Mouse (Mus musculus): ENCODE results near the gene Lpgat1.
A peak's percentile ranks its signal among the peaks of the same experiment; 100 is the strongest.

The Lpgat1 gene

GRCm38 (mm10) chr1:191717601-191718498 lies at the start of gene Lpgat1:
Gene Lpgat1 (plus strand): TSS chr1:191717834.
- peak; percentile 57 to 65 for DNase-seq (ENCODE audit: low spot score in 2 of 2)

- no peak for DNase-seq (ENCODE audit: low spot score in 2 of 2)
Measured at GRCm38 (mm10) chr1:191668030-191668429, 49.6 kb upstream of the Lpgat1 start.

- no peak for DNase-seq (ENCODE audit: low spot score in 2 of 2)
Measured at GRCm38 (mm10) chr1:191674071-191674470, 43.6 kb upstream of the Lpgat1 start.

DNA sequence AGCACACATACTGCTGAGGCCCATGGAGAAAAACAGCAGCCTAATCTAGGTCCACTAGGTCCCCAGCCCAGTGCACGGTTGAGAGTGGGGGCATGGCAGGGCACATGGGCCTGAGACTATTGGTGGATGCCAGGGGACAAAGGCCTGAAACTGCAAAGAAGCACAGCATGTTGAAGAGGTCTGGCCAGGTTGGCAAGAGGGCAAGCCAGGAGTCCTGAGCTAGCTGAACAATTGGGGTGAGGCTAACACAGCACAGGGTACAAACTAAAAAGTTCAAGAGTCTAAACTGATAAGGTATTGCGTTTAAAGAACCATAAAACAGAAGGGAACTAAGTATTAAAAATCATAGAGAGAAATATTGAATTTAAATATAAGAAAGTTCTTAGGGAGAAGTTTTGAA lies 36.0 kb upstream of the Lpgat1 start:
- no peak for DNase-seq (ENCODE audit: low spot score in 2 of 2)

DNA sequence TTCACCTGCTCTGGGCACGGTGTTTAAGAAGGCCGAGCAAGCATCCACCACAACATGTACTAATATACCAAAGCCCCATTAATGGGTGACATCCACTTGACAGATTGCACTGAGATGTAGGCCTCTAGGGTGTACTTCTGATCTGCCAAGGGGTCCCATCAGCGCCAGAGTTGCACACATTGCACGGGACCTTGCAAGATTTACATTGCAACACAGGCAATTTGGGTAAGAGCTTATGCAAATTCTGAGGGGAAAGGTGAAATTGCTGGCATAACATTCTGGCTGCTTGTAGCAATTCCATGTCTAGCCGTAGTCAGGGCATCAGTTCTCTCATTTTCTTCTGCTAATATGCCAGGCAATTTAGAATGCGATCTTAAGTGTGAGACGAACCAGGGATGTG lies 30.1 kb upstream of the Lpgat1 start:
- no peak for DNase-seq (ENCODE audit: low spot score in 2 of 2)

GRCm38 (mm10) chr1:191693231-191693630 lies 24.4 kb upstream of the Lpgat1 start:
- DNase-seq (ENCODE audit: low spot score in 2 of 2) = no peak

- DNase-seq (ENCODE audit: low spot score in 2 of 2) = no peak
Measured at GRCm38 (mm10) chr1:191698253-191698795, 19.3 kb upstream of the Lpgat1 start.

DNA sequence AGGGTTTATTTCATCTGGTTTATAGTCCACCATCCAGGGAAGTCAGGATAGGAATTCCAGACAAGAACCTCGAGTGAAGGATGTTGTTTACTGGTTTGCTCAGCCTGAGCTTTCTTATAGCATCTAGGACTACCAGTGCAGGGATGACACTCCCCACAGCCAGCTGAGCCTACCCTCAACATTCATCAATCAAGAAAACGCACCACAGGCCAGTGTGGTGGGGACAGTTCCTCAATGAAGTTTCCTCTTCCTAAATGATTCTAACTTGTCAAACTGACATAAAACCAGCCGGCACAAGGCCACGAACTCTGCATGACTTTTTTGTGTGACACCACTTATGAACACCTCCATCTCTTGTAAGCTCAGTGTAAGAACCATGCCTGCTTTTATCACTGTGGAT lies 13.1 kb upstream of the Lpgat1 start:
- DNase-seq (ENCODE audit: low spot score in 2 of 2) = no peak

DNA sequence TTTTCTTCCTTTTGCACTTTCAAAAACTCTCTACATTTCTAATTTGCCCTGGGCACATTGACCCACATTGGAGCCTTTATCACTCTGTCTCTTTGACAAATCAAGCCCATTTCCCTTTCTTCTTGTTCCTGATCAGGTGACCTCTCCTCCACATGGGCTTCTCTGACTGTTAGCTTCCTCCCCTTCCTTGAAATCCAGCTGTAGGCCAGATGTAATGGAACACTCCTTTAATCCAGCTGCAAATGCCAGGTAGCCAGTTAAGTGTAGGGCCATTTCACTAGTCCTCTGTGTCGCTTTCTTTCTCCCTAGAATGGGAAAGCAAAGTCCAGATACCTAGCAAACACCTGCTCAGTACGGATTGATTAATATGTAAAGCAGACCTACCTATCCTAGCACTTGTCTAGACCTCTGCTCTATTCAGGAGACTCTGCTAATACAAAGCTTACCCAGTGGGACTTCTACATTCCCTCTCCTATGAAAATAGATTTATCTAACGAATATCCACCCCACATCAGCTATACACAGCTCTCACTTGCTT lies 11.0 kb upstream of the Lpgat1 start:
- DNase-seq (ENCODE audit: low spot score in 2 of 2) = no peak

GRCm38 (mm10) chr1:191709811-191710210 lies 7.8 kb upstream of the Lpgat1 start:
- no peak for DNase-seq (ENCODE audit: low spot score in 2 of 2)

GRCm38 (mm10) chr1:191712224-191712838 lies 5.3 kb upstream of the Lpgat1 start:
- no peak for DNase-seq (ENCODE audit: low spot score in 2 of 2)

- no peak for DNase-seq (ENCODE audit: low spot score in 2 of 2)
Measured at GRCm38 (mm10) chr1:191713813-191714212, 3.8 kb upstream of the Lpgat1 start.

GRCm38 (mm10) chr1:191715150-191715549 lies 2.5 kb upstream of the Lpgat1 start:
- no peak for DNase-seq (ENCODE audit: low spot score in 2 of 2)

DNA sequence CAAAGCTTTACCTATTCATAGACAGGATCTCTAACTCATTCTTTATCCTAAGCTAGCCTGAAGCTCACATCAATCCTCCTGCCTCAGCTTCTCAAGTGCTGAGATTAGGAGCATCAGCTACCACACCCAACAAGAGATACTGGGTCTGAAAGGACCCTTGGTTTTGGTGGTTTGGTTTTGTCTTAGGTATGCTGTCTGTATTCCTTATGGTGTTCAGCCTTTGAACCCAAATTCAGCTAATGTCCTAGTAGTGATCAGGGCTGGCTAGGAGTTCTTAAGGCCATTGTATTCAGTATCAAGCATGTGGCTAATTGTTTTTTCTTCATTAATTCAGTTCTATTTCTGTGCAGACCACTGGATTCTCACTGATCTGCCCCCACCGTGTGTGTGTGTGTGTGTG lies 493 bp upstream of the Lpgat1 start:
- no peak for DNase-seq (ENCODE audit: low spot score in 2 of 2)

- DNase-seq (ENCODE audit: low spot score in 2 of 2) = peak; percentile 42 to 50
Measured at GRCm38 (mm10) chr1:191718522-191719281, 1.1 kb downstream of the Lpgat1 start.

GRCm38 (mm10) chr1:191719326-191719725 lies 1.7 kb downstream of the Lpgat1 start:
- peak; percentile 31 to 43 for DNase-seq (ENCODE audit: low spot score in 2 of 2)

DNA sequence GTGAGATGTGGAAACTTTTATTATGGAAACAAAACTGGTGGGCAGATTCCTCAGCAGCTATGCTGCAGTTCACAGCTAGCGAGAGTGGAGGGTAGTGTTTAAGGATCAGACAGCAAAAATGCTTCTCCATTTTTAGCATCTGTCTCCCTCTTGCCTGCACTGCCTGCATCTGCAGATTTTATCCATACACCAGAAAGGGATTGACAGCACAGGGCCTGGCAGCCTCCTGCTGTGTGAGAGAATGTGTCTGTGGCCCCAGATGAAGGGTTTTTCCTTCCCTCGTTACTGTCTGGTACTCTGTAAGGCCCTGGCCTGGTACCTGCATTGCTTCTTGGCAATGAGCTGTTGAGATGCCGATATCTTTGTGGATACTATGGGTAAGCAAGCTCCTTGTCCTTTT lies 2.8 kb downstream of the Lpgat1 start:
- peak; percentile 43 to 49 for DNase-seq (ENCODE audit: low spot score in 2 of 2)

DNA sequence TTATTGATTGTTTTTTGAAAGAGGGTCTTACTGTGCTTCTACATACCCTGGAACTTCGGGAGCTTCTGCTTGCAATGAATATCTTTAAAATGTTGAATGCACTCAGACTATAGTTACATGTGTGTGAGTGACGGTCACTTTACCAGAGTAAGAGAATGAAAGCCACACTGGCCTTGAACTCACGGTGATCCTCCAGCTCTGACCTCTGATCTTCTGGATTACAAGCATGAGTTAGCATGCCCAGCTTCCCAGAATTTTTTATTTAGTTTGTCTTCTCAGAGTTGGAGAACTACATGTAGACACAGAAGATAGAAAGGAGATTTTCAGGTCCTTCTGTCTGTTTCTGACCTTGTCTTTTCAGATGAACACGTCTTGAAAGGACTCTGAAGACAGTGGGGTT lies 5.1 kb downstream of the Lpgat1 start:
- DNase-seq (ENCODE audit: low spot score in 2 of 2) = no peak

- no peak for DNase-seq (ENCODE audit: low spot score in 2 of 2)
Measured at GRCm38 (mm10) chr1:191723675-191724074, 6.0 kb downstream of the Lpgat1 start.

DNA sequence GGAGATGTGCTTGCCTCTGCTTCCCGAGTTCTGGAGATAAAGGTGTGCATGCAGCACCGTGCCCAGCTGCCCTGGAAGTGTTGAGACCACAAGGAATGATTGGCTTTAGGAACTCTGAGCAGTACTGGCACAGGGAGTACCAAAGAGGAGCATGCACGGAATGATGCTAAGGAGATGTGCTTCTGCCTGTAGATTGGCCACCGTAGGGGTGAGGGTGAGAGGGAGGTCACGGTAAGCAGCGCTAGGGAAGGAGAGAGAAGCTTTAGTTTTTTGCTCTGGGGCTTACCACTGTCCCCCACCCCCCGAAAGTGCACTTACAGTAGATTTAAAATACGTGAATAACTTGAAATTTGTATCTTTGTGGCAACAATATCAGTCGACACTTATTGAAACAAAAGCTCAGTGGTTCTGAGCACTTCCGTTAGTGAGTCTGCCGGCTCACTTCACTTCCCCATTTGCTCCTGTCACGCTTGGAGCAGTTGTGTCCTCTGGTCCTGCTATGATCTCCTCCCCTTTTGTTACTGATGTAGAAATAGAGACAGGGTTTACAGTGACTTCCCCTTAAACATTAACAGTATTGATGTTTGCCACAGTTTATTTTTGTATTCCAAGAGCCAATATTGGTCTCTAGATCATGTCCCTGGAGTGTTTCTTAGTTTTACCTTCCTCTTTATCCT lies 6.9 kb downstream of the Lpgat1 start:
- no peak for DNase-seq (ENCODE audit: low spot score in 2 of 2)

DNA sequence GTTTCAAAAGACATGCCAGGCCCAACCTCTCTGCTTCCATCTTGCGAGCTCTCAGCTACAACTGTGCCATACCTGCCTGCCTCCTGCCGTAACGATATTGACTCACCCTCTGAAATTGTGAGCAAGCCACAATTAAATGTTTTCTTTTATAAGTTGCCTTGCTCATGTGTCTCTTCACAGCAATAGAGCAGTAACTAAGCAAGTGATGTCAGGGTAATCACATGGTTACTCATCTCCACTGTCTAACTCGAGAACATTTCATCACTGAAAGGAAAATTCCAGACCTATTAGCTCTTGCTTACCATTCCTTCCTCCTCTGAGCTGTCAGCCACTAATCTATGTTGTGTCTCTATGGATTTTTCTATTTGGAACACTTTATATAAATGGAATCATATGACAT lies 15.0 kb downstream of the Lpgat1 start:
- no peak for DNase-seq (ENCODE audit: low spot score in 2 of 2)

Measured in right cerebral cortex, postnatal 10 days (tissue).